Mouse (Mus musculus): ENCODE results near the gene Ddias.

DNA sequence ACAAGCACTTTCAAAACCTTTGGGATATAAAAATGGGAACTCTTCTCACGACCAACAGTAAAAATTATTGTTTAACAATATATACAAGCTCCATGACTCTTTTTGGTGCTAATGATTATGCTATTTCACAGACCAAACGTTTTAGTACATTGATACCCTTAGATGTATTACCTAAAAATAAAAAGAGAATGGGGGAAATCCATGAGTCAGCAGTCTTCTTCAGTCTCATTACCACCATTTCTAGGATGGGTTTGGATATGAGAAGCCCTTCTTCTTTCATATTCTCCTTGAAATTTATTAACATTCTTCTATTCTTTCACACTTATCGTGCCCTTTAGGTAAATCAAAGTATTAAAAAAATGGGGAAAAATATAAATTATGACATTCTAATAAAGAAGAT is 37.6 kb downstream of the Ddias start:
- no peak for TF ChIP-seq CTCF (IDR thresholded peaks at IDR 0.05; ENCODE audit: low read depth, low read length)
- TF ChIP-seq POLR2A (IDR thresholded peaks at IDR 0.05; ENCODE audit: extremely low read depth, insufficient read depth, low read length), result no peak
